Mouse (Mus musculus) forelimb bud, embryonic 11.5 days (tissue): Measurements from ENCODE around the gene Usp29.
A peak's percentile ranks its signal among the peaks of the same experiment; 100 is the strongest.
"Not testable (repeated sequence)": the region's sequence is repeated elsewhere in the genome, so short reads cannot be mapped to it uniquely, and the experiment has no call there.

Experiments used
- DNase-seq: peaks from one replicate; pipeline ENCODE4 v3.0.0-alpha.2; 2012; ENCODE audit warnings: low read depth, low spot score

Usp29 gene

DNA sequence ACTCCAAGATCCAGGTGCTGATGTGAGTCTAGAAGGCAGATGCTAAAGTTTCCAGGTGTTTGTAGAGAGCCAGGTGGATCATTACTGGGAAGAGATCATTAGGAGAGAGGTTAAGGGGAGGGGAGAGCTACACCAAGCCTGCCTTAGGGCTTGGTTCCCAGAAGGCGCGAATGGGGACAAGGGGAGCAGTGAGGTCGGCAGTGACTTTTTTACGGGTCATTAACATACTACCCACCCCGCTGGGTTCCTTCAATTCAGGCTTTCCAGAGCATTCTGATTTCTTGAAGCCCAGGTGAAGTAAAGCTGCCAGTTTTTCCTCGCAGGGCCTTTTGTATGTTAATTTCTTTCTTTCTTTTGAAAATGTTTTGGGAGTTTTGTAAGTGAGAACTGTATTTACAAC, 29.8 kb downstream of the Usp29 start:
- DNase-seq, result peak; percentile 46

GRCm38 (mm10) chr7:6765240-6765639, 34.9 kb downstream of the Usp29 start:
- no peak for DNase-seq

GRCm38 (mm10) chr7:6770286-6770685, 39.9 kb downstream of the Usp29 start:
- DNase-seq, result peak; percentile 46

DNA sequence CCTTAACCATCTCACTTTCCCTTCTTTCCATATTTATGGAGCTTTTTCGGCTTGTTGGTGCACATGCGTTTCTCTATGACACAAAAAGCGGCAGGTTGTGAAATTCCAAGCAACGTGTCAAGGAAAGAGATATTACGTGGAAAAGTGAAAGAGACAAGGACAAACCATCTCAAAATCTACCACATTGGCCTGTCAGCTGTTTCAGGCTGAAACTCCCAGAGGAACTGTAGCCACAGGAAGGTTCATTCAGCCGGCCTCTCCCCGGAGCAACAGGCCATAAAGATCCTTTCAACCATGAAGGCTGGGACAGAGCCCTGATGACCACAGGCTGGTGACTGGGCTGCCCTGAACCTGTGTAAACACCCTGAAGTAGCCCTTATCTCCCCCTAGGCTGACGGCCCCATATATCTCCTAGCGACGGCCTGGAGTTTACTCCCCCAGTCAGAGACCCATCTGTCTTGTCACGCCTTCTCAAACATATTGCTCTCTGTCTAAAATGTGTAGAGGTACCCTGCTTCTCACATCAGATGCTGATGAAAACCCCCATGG, 43.6 kb downstream of the Usp29 start:
- not testable (repeated sequence) for DNase-seq

- DNase-seq, result no peak
Measured at GRCm38 (mm10) chr7:6776314-6777059, 46.1 kb downstream of the Usp29 start.

- DNase-seq, result no peak
Measured at GRCm38 (mm10) chr7:6777107-6777506, 46.7 kb downstream of the Usp29 start.

DNA sequence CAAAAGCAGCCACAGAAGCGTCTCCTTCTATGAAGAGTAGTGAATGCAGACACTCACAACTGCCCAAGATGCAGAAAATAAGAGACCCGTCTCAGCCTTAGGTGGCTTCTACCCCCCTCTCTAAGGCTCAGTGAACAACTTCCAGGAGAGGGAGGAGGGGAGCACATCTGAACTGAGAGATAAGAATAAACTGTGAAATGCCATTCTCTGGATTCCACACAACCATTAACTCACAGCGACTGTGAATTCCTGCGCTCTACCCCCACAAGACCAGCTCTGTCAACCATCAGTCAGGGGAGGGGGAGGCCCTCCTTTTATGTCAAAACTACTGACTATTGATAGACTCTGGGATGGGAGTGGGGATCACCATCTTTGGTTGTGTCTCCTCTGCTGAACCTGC, 47.3 kb downstream of the Usp29 start:
- DNase-seq, result no peak

GRCm38 (mm10) chr7:6779172-6779571, 48.8 kb downstream of the Usp29 start:
- DNase-seq, result no peak

GRCm38 (mm10) chr7:6781541-6781940, 51.2 kb downstream of the Usp29 start:
- peak; percentile 84 for DNase-seq

DNA sequence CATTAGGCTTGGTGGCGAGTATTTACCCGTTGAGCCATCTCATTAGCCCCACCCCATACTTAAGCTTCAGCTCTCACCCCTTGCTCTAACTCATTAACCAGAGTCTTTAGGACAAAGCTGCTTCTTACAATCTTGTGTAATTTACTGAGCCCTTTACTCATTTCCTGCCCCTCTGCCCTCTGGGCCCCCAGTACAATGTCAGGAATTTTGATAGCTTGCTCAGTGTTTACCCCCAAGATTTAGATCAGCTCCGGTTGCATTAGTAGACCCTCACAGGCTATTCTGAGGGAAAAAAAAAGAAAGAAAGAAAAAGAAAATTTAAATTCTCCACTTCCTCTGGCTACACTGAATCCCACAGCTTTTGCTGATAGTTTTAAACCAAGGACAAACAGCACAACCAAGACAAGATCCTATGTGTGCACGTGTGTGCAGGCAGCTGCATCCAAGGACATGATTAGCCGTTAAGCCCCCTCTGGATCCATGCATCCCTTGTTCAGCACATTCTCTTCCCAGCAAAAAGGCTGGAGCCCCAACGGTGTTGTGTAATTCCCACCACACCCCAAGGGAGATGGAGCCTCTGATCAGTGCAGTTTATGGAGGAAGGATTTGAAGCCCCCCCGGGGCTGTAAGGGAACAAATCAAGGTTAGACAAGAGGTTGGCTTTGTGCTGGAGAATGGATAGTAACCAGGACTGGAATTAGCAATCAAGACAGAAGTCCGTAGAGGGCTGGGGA, 54.1 kb downstream of the Usp29 start:
- peak; percentile 69 for DNase-seq

DNA sequence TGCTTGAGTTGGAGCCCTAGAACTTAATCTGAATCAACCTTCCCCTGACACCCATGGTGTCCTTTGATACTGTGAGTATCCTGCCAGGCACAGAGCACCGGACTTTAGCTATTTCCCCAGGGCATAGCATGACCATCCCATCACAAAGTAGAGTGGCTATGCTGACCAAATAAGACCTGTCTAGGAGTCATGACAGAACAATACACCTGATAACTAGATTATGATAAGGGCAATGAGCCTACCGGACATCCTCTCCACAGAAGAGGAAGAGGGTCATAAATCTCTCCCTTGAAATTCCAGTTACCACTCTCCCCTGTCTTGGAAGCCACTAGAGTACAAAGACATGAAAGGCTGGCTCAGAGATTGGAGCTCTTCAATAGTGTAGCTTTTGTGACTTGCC, 56.6 kb downstream of the Usp29 start:
- DNase-seq, result no peak

- DNase-seq, result no peak
Measured at GRCm38 (mm10) chr7:6788101-6788500, 57.7 kb downstream of the Usp29 start.

GRCm38 (mm10) chr7:6791286-6792065, 61.1 kb downstream of the Usp29 start:
- DNase-seq, result peak; percentile 75

DNA sequence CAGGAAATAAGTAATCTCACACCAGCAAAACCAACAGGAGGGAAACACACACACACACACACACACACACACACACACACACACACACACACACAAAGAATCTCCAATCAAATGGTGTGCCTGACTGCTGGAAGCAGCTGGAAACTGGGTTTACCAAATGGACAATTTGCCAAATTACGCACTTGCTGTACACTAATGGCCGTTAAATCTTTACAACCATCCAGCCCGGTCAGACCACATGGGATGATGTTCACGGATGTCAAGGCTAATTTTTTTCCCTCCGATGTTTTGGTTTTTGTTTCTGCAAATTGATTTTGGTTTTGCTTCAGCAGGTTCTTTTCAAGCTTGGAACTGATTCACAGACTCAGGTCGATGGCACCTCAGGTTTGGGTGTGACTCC, 62.9 kb downstream of the Usp29 start:
- no peak for DNase-seq

GRCm38 (mm10) chr7:6793811-6794210, 63.4 kb downstream of the Usp29 start:
- DNase-seq, result no peak

DNA sequence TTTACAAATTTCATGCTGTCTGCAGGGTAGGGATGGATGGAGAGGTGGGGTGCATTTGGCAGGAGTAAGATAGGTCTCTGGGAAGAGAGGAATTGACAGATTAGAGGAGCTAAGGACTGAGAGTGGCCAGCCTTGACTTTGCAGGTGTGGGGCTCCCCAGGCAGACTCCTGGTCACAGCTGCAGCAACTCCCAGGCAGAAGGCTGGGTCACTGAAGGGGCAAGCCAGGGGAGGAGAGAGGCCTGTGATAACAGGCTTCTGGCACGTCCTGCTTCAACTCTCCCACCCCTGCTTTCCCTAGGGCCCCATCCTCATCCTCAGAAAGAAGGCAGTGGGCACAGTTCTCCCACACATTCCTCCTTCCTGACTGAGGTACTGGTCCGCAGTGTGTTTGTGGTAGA, 67.0 kb downstream of the Usp29 start:
- no peak for DNase-seq

GRCm38 (mm10) chr7:6799105-6799805, 68.9 kb downstream of the Usp29 start:
- peak; percentile 92 for DNase-seq

DNA sequence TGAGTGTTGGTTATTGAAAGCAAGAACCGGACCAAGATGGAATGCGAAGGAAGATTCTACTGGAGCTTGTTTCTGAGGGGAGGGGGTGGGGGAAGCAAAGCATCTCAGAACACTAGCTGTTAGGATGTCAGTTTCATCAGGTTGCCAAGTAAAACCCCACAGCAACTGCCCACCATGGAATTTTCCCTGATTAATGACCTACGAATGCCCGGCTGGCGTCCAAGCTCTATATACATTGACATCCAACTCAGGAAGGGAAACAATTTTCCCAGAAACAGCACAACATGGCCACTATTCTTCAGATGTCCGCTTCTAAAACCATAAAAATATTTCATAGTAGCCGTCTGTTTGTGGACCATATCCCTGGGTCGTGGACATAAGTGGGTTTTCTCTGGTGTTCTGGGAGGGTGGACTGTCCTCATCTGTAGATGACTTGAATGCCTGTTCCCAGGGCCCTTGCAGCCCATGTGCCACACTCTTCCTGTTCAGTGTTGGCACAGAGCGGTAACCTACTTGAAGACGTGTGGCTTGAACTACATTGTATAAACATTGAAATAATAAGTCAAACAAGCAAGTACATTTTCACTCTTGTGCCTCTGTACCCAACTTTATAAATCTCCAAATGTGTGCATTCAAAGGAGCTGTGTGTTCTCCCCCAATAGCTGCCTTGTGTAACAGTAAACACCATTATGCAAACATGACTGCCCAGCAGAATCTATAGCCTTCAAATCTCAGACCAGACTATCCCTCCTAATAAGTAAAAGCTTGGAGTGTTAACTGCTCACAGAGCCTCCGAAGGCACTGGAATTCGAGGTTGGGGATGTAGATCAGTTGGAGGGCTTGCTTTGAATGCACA, 70.4 kb downstream of the Usp29 start:
- no peak for DNase-seq

- no peak for DNase-seq
Measured at GRCm38 (mm10) chr7:6801642-6802041, 71.3 kb downstream of the Usp29 start.

DNA sequence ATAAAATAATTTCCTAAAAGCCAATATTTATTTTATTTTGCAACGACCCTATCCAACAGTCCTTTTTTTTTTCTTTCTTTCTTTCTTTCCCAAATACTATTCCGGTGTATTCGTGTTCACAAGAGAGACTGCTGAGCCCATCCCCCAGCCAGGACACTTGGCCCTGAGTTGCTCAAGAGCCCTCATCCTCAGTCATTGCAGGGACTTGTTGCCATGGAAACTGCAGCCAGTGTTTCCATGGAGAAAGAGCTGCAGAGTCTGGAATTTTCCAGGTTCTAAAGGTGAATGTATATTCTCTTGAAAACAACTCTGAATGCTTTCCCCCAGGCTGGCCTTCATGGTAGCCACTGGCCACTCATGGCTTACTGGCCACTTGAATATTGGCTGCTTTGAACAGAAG, 80.2 kb downstream of the Usp29 start:
- no peak for DNase-seq

- peak; percentile 39 for DNase-seq
Measured at GRCm38 (mm10) chr7:6814971-6815370, 84.6 kb downstream of the Usp29 start.
